In the genomic region with DNA sequence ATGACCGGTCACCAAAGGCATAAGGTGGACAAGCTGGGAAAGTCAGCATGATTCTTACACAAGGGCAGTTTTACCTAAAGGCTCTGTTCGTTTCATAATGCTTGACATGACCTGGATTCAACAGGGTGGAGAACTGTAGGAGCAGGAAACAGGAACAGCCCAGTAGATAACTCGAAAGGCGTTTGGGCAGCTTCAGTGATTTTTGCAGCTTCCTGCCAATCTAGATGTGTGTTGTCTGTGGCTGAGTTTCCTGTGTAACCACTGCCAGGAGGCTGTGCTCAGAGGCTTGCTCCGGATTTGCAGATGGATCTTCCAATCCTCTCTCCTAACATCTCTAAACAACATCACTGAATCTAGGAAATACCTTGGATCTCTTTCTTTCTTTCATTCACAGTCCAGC, we compare ENCODE assay signal across 21 mouse cellular contexts.
"Had no signal": no experiment of that assay in that cellular context is flagged by ENCODE, and none has a peak within 500 bp of the region (broad histone marks: within the 10 kb centered on the region; RNA-seq: fewer than 3 reads in every experiment).

No protein-coding gene starts in this region.

- H3K4me1 ChIP-seq: kidney, embryonic 15.5 days; limb, embryonic 12.5 days; limb, embryonic 15.5 days; neural tube, embryonic 12.5 days; neural tube, embryonic 15.5 days; stomach, embryonic 15.5 days had no signal

- DNase-seq: kidney, postnatal 10 days; kidney, postnatal 4 days; left cerebral cortex, postnatal 4 days; liver, postnatal 0 days; lung, embryonic 14.5 days; lung, postnatal 10 days; lung, postnatal 4 days; midbrain, embryonic 14.5 days; right cerebral cortex, adult 18-20 months; right cerebral cortex, postnatal 14 days; right cerebral cortex, postnatal 4 days; thymus, postnatal 25 days had no signal

- H3K4me3 ChIP-seq: kidney, embryonic 15.5 days; limb, embryonic 12.5 days; limb, embryonic 15.5 days; neural tube, embryonic 12.5 days; neural tube, embryonic 15.5 days; stomach, embryonic 15.5 days had no signal

- H3K27ac ChIP-seq: kidney, embryonic 15.5 days; limb, embryonic 12.5 days; limb, embryonic 15.5 days; liver, embryonic 14.5 days; neural tube, embryonic 12.5 days; neural tube, embryonic 15.5 days; stomach, embryonic 15.5 days had no signal

- H3K9me3 ChIP-seq: kidney, embryonic 15.5 days; limb, embryonic 12.5 days; limb, embryonic 15.5 days; neural tube, embryonic 12.5 days; neural tube, embryonic 15.5 days; stomach, embryonic 15.5 days had no signal

- H3K4me2 ChIP-seq: kidney, embryonic 15.5 days; limb, embryonic 12.5 days; limb, embryonic 15.5 days; liver, embryonic 11.5 days; lung, embryonic 14.5 days; midbrain, embryonic 11.5 days; neural tube, embryonic 12.5 days; neural tube, embryonic 15.5 days; stomach, embryonic 15.5 days had no signal

- H3K9ac ChIP-seq: kidney, embryonic 15.5 days; limb, embryonic 12.5 days; limb, embryonic 15.5 days; liver, embryonic 14.5 days; liver, postnatal 0 days; lung, embryonic 14.5 days; neural tube, embryonic 12.5 days; neural tube, embryonic 15.5 days; stomach, embryonic 15.5 days had no signal

- H3K27me3 ChIP-seq: kidney, embryonic 15.5 days; limb, embryonic 12.5 days; limb, embryonic 15.5 days; neural tube, embryonic 12.5 days; neural tube, embryonic 15.5 days; stomach, embryonic 15.5 days had no signal

- ATAC-seq: liver, postnatal 0 days had no signal

- H3K36me3 ChIP-seq: kidney, embryonic 15.5 days; limb, embryonic 12.5 days; limb, embryonic 15.5 days; neural tube, embryonic 12.5 days; neural tube, embryonic 15.5 days; stomach, embryonic 15.5 days had no signal
